In the genomic region with DNA sequence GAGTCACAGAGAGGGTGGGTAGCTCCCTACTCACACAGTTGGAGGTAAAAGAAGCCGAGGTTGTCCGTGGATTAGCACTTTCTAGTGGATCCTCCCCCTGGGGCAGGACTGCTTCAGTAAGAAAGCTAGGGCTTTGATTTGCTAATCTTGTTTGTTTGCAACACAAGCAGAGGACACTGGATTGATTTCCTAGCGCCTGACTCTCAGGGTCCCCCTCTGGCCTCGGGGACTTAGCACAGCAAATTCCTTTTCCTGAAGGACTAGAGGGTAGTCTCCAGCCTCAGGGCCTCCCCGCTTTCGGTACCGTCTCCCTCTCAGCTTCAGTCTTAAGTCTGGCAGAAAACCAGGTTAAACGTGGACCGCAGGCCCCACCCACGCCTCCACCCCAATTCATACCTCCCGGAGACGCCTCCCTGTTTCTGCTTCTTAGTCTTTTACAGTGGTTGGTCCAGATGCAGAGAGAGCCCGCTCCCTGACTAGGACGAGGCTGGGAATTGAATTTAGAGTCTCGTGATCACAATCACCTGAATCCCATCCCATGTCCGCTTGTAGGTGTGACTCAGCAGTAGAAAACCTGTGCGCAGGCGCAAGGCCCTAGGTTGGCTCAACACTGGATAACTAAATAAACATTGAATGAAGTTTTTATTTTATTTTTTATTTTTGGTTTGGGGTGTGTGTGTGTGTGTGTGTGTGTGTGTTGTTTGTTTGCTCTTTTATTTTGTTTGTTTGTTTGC, we compare ENCODE assay signal across 24 mouse cellular contexts. TPM values are rescaled to one million over a fixed set of nuclear protein-coding genes. Genes with fewer than 3 reads are reported as not detected.
DNase-seq lines count a peak whose midpoint lies in the region; ATAC-seq and TF ChIP-seq lines count a peak whose summit lies in the region.
"Had no signal": no experiment of that assay in that cellular context is flagged by ENCODE, and none has a peak within 500 bp of the region (broad histone marks: within the 10 kb centered on the region; RNA-seq: fewer than 3 reads in every experiment).

No protein-coding gene starts in this region.

- DNase-seq in embryonic facial prominence, embryonic 14.5 days (ENCODE audit: low spot score): peak; percentile 22
- no peak for DNase-seq in heart, postnatal 25 days (ENCODE audit: low spot score)
- no peak for DNase-seq in heart, adult 9 months (ENCODE audit: low spot score in 2 of 2)
- DNase-seq: adrenal gland, postnatal 10 days; cerebellum, adult 2 months; gastrocnemius, adult 2 months; heart, postnatal 10 days; kidney, adult 11 months; kidney, postnatal 36 days; layer of hippocampus, postnatal 36 days; lung, postnatal 4 days; thymus, postnatal 25 days had no signal

- no peak for TF ChIP-seq POLR2A in ES-Bruce4 (IDR thresholded peaks at IDR 0.05; ENCODE audit: insufficient read depth, low read length)

- no peaks in the 10 kb centered on the region for H3K36me3 ChIP-seq in intestine, postnatal 0 days (ENCODE audit: control insufficient read depth, insufficient read depth)
- H3K36me3 ChIP-seq in intestine, embryonic 15.5 days: no peaks in the 10 kb centered on the region
- no peaks in the 10 kb centered on the region for H3K36me3 ChIP-seq in E14TG2a.4 (ENCODE audit: insufficient read depth, low read length)
- H3K36me3 ChIP-seq in ES-Bruce4 (ENCODE audit: control insufficient read depth, insufficient read depth, low read length, poor library complexity, severe bottlenecking): no peaks in the 10 kb centered on the region
- H3K36me3 ChIP-seq in embryonic facial prominence, embryonic 14.5 days (ENCODE audit: control insufficient read depth, insufficient read depth, low read length): no peaks in the 10 kb centered on the region
- H3K36me3 ChIP-seq: G1E; heart, embryonic 12.5 days; hindbrain, embryonic 12.5 days; kidney, embryonic 15.5 days; neural tube, embryonic 13.5 days had no signal

- H3K27ac ChIP-seq in intestine, postnatal 0 days (ENCODE audit: low read depth, low read length): no peak overlapping the region
- H3K27ac ChIP-seq in intestine, embryonic 15.5 days: no peak overlapping the region
- H3K27ac ChIP-seq in ES-Bruce4 (ENCODE audit: insufficient read depth, low read length): peak overlapping the region; percentile 81
- no peak overlapping the region for H3K27ac ChIP-seq in embryonic facial prominence, embryonic 14.5 days (replicated peaks; ENCODE audit: low read depth, low read length)
- H3K27ac ChIP-seq: forebrain, embryonic 13.5 days; gastrocnemius, adult 2 months; hindbrain, embryonic 12.5 days; kidney, embryonic 15.5 days; neural tube, embryonic 13.5 days had no signal

- ATAC-seq in intestine, postnatal 0 days: no peak
- no peak for ATAC-seq in intestine, embryonic 15.5 days
- ATAC-seq in embryonic facial prominence, embryonic 14.5 days (ENCODE audit: low read depth): no peak
- ATAC-seq: forebrain, embryonic 13.5 days; Patski had no signal

- no peak overlapping the region for H3K9ac ChIP-seq in intestine, postnatal 0 days (ENCODE audit: low read depth, low read length)
- no peak overlapping the region for H3K9ac ChIP-seq in intestine, embryonic 15.5 days
- H3K9ac ChIP-seq in ES-Bruce4 (ENCODE audit: low read depth, poor library complexity, severe bottlenecking): no peak overlapping the region
- H3K9ac ChIP-seq in embryonic facial prominence, embryonic 14.5 days (ENCODE audit: low read depth, low read length): no peak overlapping the region
- H3K9ac ChIP-seq: forebrain, embryonic 13.5 days; heart, embryonic 12.5 days; hindbrain, embryonic 12.5 days; kidney, embryonic 15.5 days; neural tube, embryonic 13.5 days had no signal

- WGBS in intestine, postnatal 0 days: 33% methylated on average over 18 of the region's 18 CpGs
- WGBS in intestine, embryonic 15.5 days: 28% methylated on average over 18 of the region's 18 CpGs
- WGBS in embryonic facial prominence, embryonic 14.5 days: 17% methylated on average over 18 of the region's 18 CpGs

- TF ChIP-seq EP300 in ES-Bruce4 (IDR thresholded peaks at IDR 0.05; ENCODE audit: insufficient read depth, low read depth, low read length): peak; percentile 93

- no peaks in the 10 kb centered on the region for H3K9me3 ChIP-seq in intestine, postnatal 0 days (ENCODE audit: control insufficient read depth)
- no peaks in the 10 kb centered on the region for H3K9me3 ChIP-seq in intestine, embryonic 15.5 days
- H3K9me3 ChIP-seq in E14TG2a.4 (ENCODE audit: low read length) (no peaks in the 10 kb centered on the region), ES-Bruce4 (replicated peaks; ENCODE audit: control insufficient read depth, insufficient read depth, low read length, poor library complexity, severe bottlenecking) (no peaks in the 10 kb centered on the region)
- 0 out of 2 replicates have a peak, but pooled peaks cover 2% of the 10 kb centered on the region for H3K9me3 ChIP-seq in embryonic facial prominence, embryonic 14.5 days (ENCODE audit: control insufficient read depth, low read length)
- H3K9me3 ChIP-seq: kidney, embryonic 15.5 days; neural tube, embryonic 13.5 days had no signal

- no peak overlapping the region for H3K4me3 ChIP-seq in intestine, postnatal 0 days (ENCODE audit: low read depth, low read length)
- H3K4me3 ChIP-seq in intestine, embryonic 15.5 days (replicated peaks): no peak overlapping the region
- peak overlapping the region; percentile 61 for H3K4me3 ChIP-seq in E14TG2a.4 (replicated peaks; ENCODE audit: low read length)
- H3K4me3 ChIP-seq in ES-Bruce4 (ENCODE audit: low read depth, low read length): peak overlapping the region; percentile 25
- H3K4me3 ChIP-seq in embryonic facial prominence, embryonic 14.5 days (ENCODE audit: low read depth, low read length): no peak overlapping the region
- H3K4me3 ChIP-seq: forebrain, embryonic 13.5 days; gastrocnemius, adult 2 months; heart, embryonic 12.5 days; hindbrain, embryonic 12.5 days; kidney, embryonic 15.5 days; neural tube, embryonic 13.5 days had no signal

- TF ChIP-seq CTCF in intestine, postnatal 0 days (IDR thresholded peaks at IDR 0.05; ENCODE audit: low read depth): no peak
- TF ChIP-seq CTCF in E14TG2a.4 (conservative IDR thresholded peaks at IDR 0.05; ENCODE audit: low read length) (no peak), ES-Bruce4 (IDR thresholded peaks at IDR 0.05; ENCODE audit: low read depth, low read length) (no peak)

- H3K27me3 ChIP-seq in intestine, postnatal 0 days (replicated peaks; ENCODE audit: control insufficient read depth, insufficient read depth, low read length): peaks cover 26% of the 10 kb centered on the region
- peaks cover 21% of the 10 kb centered on the region for H3K27me3 ChIP-seq in intestine, embryonic 15.5 days (replicated peaks)
- H3K27me3 ChIP-seq in E14TG2a.4 (ENCODE audit: insufficient read depth, low read length): peaks cover 11% of the 10 kb centered on the region
- no peaks in the 10 kb centered on the region for H3K27me3 ChIP-seq in ES-Bruce4 (ENCODE audit: control insufficient read depth, insufficient read depth, low read length, poor library complexity, severe bottlenecking)
- peaks cover 33% of the 10 kb centered on the region for H3K27me3 ChIP-seq in embryonic facial prominence, embryonic 14.5 days (replicated peaks; ENCODE audit: control insufficient read depth, insufficient read depth, low read length)

- peaks cover 3% of the 10 kb centered on the region; the same call in 1 of the 2 replicates for H3K4me1 ChIP-seq in intestine, postnatal 0 days (replicated peaks; ENCODE audit: control insufficient read depth, insufficient read depth, low read length)
- 0 out of 2 replicates have a peak, but pooled peaks cover 3% of the 10 kb centered on the region for H3K4me1 ChIP-seq in intestine, embryonic 15.5 days (replicated peaks)
- H3K4me1 ChIP-seq in E14TG2a.4 (replicated peaks; ENCODE audit: low read depth, low read length) (peaks cover 76% of the 10 kb centered on the region), ES-Bruce4 (ENCODE audit: control insufficient read depth, insufficient read depth, low read length) (peaks cover 8% of the 10 kb centered on the region)
- peaks cover 5% of the 10 kb centered on the region; the same call in 1 of the 2 replicates for H3K4me1 ChIP-seq in embryonic facial prominence, embryonic 14.5 days (ENCODE audit: control insufficient read depth, insufficient read depth, low read length)

- 0 out of 2 replicates have a peak overlapping the region, but pooled peaks have one; percentile 25 for H3K4me2 ChIP-seq in intestine, postnatal 0 days (replicated peaks; ENCODE audit: low read depth)
- H3K4me2 ChIP-seq in intestine, embryonic 15.5 days (replicated peaks): no peak overlapping the region
- H3K4me2 ChIP-seq in embryonic facial prominence, embryonic 14.5 days (ENCODE audit: low read depth, low read length): no peak overlapping the region
- H3K4me2 ChIP-seq: forebrain, embryonic 13.5 days; heart, embryonic 12.5 days; hindbrain, embryonic 12.5 days; kidney, embryonic 15.5 days; neural tube, embryonic 13.5 days had no signal

- intact Hi-C loops in heart, postnatal 25 days (cut with DNase I): no loop called here

RNA-seq across cellular contexts. Expression of a gene that starts 39.5 kb away (rescaled TPM):
- 30.6 and 42.6 TPM in 2 replicates for polyA plus RNA-seq in intestine, postnatal 0 days (2015; fragmentation: Nextera tagmentation; extraction: Ambion mirVana)
- polyA plus RNA-seq in intestine, embryonic 15.5 days (2015; fragmentation: Nextera tagmentation; extraction: Ambion mirVana): 38.6 and 44.9 TPM in 2 replicates
- 29.8 and 30.1 TPM in 2 replicates for polyA plus RNA-seq in ES-Bruce4 (2011; ENCODE audit: insufficient read depth, insufficient read length, low read depth, missing spikeins)
- 22.6 and 31.5 TPM in 2 replicates for polyA plus RNA-seq in embryonic facial prominence, embryonic 14.5 days (2014; fragmentation: Nextera tagmentation; extraction: Ambion mirVana)
- total RNA-seq in heart, postnatal 25 days (2021): 10 to 100 TPM in 1 of 2 experiments, 1 to 10 TPM in 1; 9.3 to 13.2 TPM
- total RNA-seq: megakaryocyte-erythroid progenitor cell, adult 5-6 weeks had no signal
- polyA plus RNA-seq: G1E, Patski had no signal

Comparison
In these comparisons a context has a peak if more than half of its experiments do, and no peak if none do; other contexts are left out.
1. H3K4me3 ChIP-seq: peak in E14TG2a.4 (single experiment) and ES-Bruce4 (single experiment); none in intestine, postnatal 0 days (single experiment), intestine, embryonic 15.5 days (single experiment) and embryonic facial prominence, embryonic 14.5 days (single experiment).